Mouse (Mus musculus): ENCODE measurements around the gene Zfp52. TPM values are rescaled to one million over a fixed set of nuclear protein-coding genes. Genes with fewer than 3 reads are reported as not detected.

Zfp52 gene
- total and polyA plus RNA-seq, 3 experiments, result 2.8 to 3.5 TPM; not detected in 1

DNA sequence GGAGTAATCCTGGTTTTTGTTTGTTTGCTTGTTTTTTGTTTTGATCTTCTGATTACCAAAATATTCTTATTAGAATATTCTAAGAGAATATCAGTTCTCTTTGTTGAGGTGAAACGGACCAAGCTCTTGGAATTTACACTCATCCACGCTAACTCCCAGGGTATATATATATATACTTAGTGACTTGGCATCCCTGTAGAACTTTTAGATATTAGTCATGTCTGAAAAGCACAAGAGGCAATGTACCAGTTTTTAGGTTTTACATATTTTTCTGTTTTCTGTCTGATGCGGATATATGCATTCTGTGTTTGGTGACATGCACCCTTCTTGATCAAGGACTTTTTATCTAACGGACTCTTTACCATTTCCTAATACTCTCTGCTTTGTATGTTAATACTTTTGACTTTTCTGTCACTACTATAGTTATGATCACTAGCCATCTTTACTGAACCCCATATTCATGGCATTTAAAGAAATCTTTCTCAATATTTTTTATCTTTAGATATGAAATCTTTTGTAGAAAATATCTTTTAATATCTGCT lies 18.1 kb upstream of the Zfp52 start:
- H3K27ac ChIP-seq (ENCODE audit: control insufficient read depth, low read depth, low read length), result peak overlapping the region; percentile 90
- TF ChIP-seq NRF1 (IDR thresholded peaks at IDR 0.05; ENCODE audit: insufficient read depth, low read depth, low read length, poor library complexity, severe bottlenecking) (no peak), ZC3H11A (IDR thresholded peaks at IDR 0.05; ENCODE audit: low read depth, low read length) (no peak), CHD1 (IDR thresholded peaks at IDR 0.05; ENCODE audit: low read depth, low read length) (0 out of 2 replicates have a peak, but pooled peaks have one; percentile 55), EP300 (IDR thresholded peaks at IDR 0.05; ENCODE audit: low read depth in 1 of 2, low read length in 2 of 2) (no peak), HCFC1 (IDR thresholded peaks at IDR 0.05; ENCODE audit: low read depth, low read length) (no peak), ETS1 (IDR thresholded peaks at IDR 0.05; ENCODE audit: low read depth, low read length) (no peak; the same call in 1 of the 2 replicates), GABPA (IDR thresholded peaks at IDR 0.05; ENCODE audit: low read depth, low read length) (no peak), BHLHE40 (IDR thresholded peaks at IDR 0.05; ENCODE audit: borderline replicate concordance, low read depth, low read length) (no peak), POLR2A (IDR thresholded peaks at IDR 0.05; ENCODE audit: control insufficient read depth in 1 of 2, insufficient read depth in 1 of 2, low read depth in 1 of 2, low read length in 2 of 2, poor library complexity in 1 of 2) (no peak), USF1 (IDR thresholded peaks at IDR 0.05; ENCODE audit: low read depth, low read length) (no peak), POLR2AphosphoS5 (IDR thresholded peaks at IDR 0.05; ENCODE audit: borderline replicate concordance, low read depth, low read length) (no peak), USF2 (IDR thresholded peaks at IDR 0.05; ENCODE audit: borderline replicate concordance in 1 of 2, insufficient read depth in 1 of 2, low read depth in 1 of 2, low read length in 2 of 2) (no peak), CHD2 (IDR thresholded peaks at IDR 0.05; ENCODE audit: low read length) (no peak), MYC (IDR thresholded peaks at IDR 0.05; ENCODE audit: low read depth, low read length) (no peak), TBP (IDR thresholded peaks at IDR 0.05; ENCODE audit: low read depth, low read length) (peak; percentile 94), UBTF (IDR thresholded peaks at IDR 0.05; ENCODE audit: borderline replicate concordance, insufficient read depth, low read depth, low read length) (no peak), POLR2AphosphoS2 (IDR thresholded peaks at IDR 0.05; ENCODE audit: low read length) (no peak), JUND (IDR thresholded peaks at IDR 0.05; ENCODE audit: low read depth, low read length) (no peak), TCF12 (IDR thresholded peaks at IDR 0.05; ENCODE audit: low read depth, low read length) (no peak), ZKSCAN1 (IDR thresholded peaks at IDR 0.05; ENCODE audit: low read depth, low read length) (no peak), GATA1 (IDR thresholded peaks at IDR 0.05; ENCODE audit: low read depth, low read length) (no peak), RAD21 (IDR thresholded peaks at IDR 0.05; ENCODE audit: low read depth, low read length) (no peak), ZNF384 (IDR thresholded peaks at IDR 0.05; ENCODE audit: low read depth, low read length) (peak; percentile 77), MXI1 (IDR thresholded peaks at IDR 0.05; ENCODE audit: low read depth, low read length) (no peak), TAL1 (IDR thresholded peaks at IDR 0.05; ENCODE audit: low read length) (no peak), SIN3A (IDR thresholded peaks at IDR 0.05; ENCODE audit: low read length) (no peak)
- H3K4me3 ChIP-seq (ENCODE audit: control insufficient read depth in 1 of 2, insufficient read depth in 1 of 2, low read depth in 2 of 2, low read length in 2 of 2), result peak overlapping the region; percentile 67 to 88
- H3K9me3 ChIP-seq (replicated peaks; ENCODE audit: insufficient read depth, low read length), result no peaks in the 10 kb centered on the region
- no peaks in the 10 kb centered on the region for H3K4me1 ChIP-seq (ENCODE audit: control insufficient read depth in 1 of 2, insufficient read depth in 2 of 2, low read length in 2 of 2)
- no peaks in the 10 kb centered on the region for H3K27me3 ChIP-seq (ENCODE audit: control insufficient read depth in 1 of 2, insufficient read depth in 2 of 2, low read length in 2 of 2)
- peak overlapping the region; percentile 88 for H3K9ac ChIP-seq (ENCODE audit: control insufficient read depth, low read depth, low read length, poor library complexity, severe bottlenecking)
- H3K36me3 ChIP-seq (ENCODE audit: control insufficient read depth in 1 of 2, insufficient read depth in 2 of 2, low read length in 2 of 2), result no peaks in the 10 kb centered on the region
- H3K79me2 ChIP-seq (ENCODE audit: control insufficient read depth, insufficient read depth, low read length, poor library complexity), result no peaks in the 10 kb centered on the region; the same call in 1 of the 2 replicates
- peak; percentile 72 for DNase-seq (ENCODE audit: low read depth, low spot score)

All from MEL (cell line).